Mouse (Mus musculus) MEL (cell line): ENCODE measurements around the gene 9230102O04Rik. TPM values are rescaled to one million over a fixed set of nuclear protein-coding genes. Genes with fewer than 3 reads are reported as not detected.

ENCODE experiments used
- DNase-seq: peaks from one replicate; pipeline ENCODE4 v3.0.0; 2011; ENCODE audit warnings: low read depth, low spot score
- H3K27ac ChIP-seq: 2 replicates; pipeline ENCODE4 v1.5.1; 2012; ENCODE audit warnings: low read depth, mild to moderate bottlenecking, control low read depth, low read length, moderate library complexity; ENCODE audit not compliant: control insufficient read depth
- H3K27me3 ChIP-seq, 2 experiments: fragments of 150-350 bp in 1 of 2; sonication (generic) in 1 of 2; 2 replicates each; pipeline ENCODE4 v1.6.1; 2012; ENCODE audit warnings: low read length in 2 of 2, mild to moderate bottlenecking in 2 of 2, improper control_type of control experiment in 1 of 2, moderate library complexity in 1 of 2; ENCODE audit not compliant: insufficient read depth in 2 of 2, control insufficient read depth in 1 of 2
- H3K36me3 ChIP-seq, 2 experiments: 2 replicates each; pipeline ENCODE4 v1.6.1; 2012 to 2014; ENCODE audit warnings: low read length in 2 of 2, improper control_type of control experiment in 1 of 2, inconsistent platforms in 1 of 2, mild to moderate bottlenecking in 1 of 2; ENCODE audit not compliant: insufficient read depth in 2 of 2, control insufficient read depth in 1 of 2
- H3K4me1 ChIP-seq, 2 experiments: fragments of 150-350 bp in 1 of 2; sonication (generic) in 1 of 2; 2 replicates each; pipeline ENCODE4 v1.6.1; 2012; ENCODE audit warnings: low read length in 2 of 2, improper control_type of control experiment in 1 of 2, mild to moderate bottlenecking in 1 of 2; ENCODE audit not compliant: insufficient read depth in 2 of 2, control insufficient read depth in 1 of 2
- H3K4me3 ChIP-seq, 2 experiments: fragments of 150-350 bp in 1 of 2; sonication (generic) in 1 of 2; 2 replicates each; pipeline ENCODE4 v1.5.1; 2012; ENCODE audit warnings: low read depth in 2 of 2, low read length in 2 of 2, mild to moderate bottlenecking in 2 of 2, moderate library complexity in 2 of 2, control low read depth in 1 of 2, improper control_type of control experiment in 1 of 2; ENCODE audit not compliant: control insufficient read depth in 1 of 2, insufficient read depth in 1 of 2
- H3K79me2 ChIP-seq: 2 replicates; pipeline ENCODE4 v1.6.1; 2012; ENCODE audit warnings: mild to moderate bottlenecking, low read length, moderate library complexity; ENCODE audit not compliant: control insufficient read depth, poor library complexity, insufficient read depth
- H3K9ac ChIP-seq: 2 replicates; pipeline ENCODE4 v1.6.1; 2012; ENCODE audit warnings: low read depth, mild to moderate bottlenecking, control low read depth, low read length, moderate library complexity; ENCODE audit not compliant: control insufficient read depth, poor library complexity, severe bottlenecking
- H3K9me3 ChIP-seq: fragments of 150-350 bp; sonication (generic); replicated peaks from 2 replicates; pipeline ENCODE4 v1.6.1; 2012; ENCODE audit warnings: mild to moderate bottlenecking, low read length, improper control_type of control experiment, moderate library complexity; ENCODE audit not compliant: insufficient read depth
- BHLHE40 ChIP-seq: IDR thresholded peaks from 2 replicates; pipeline ENCODE4 v1.6.1; 2012; ENCODE audit warnings: low read depth, mild to moderate bottlenecking, inconsistent platforms, low read length, improper control_type of control experiment, borderline replicate concordance
- CHD1 ChIP-seq: IDR thresholded peaks from 2 replicates; pipeline ENCODE4 v1.6.1; 2012; ENCODE audit warnings: low read depth, mild to moderate bottlenecking, inconsistent platforms, low read length, improper control_type of control experiment
- E2F4 ChIP-seq: IDR thresholded peaks from 2 replicates; pipeline ENCODE4 v1.6.1; 2011; ENCODE audit warnings: low read depth, low read length, improper control_type of control experiment, borderline replicate concordance
- ETS1 ChIP-seq: IDR thresholded peaks from 2 replicates; pipeline ENCODE4 v1.6.1; 2012; ENCODE audit warnings: low read depth, mild to moderate bottlenecking, inconsistent platforms, low read length, improper control_type of control experiment, moderate library complexity
- GABPA ChIP-seq: IDR thresholded peaks from 2 replicates; pipeline ENCODE4 v1.6.1; 2012; ENCODE audit warnings: low read depth, mild to moderate bottlenecking, inconsistent platforms, low read length, improper control_type of control experiment, moderate library complexity
- GATA1 ChIP-seq: IDR thresholded peaks from 2 replicates; pipeline ENCODE4 v1.6.1; 2011; ENCODE audit warnings: low read depth, low read length, improper control_type of control experiment
- HCFC1 ChIP-seq: IDR thresholded peaks from 2 replicates; pipeline ENCODE4 v1.6.1; 2012; ENCODE audit warnings: low read depth, mild to moderate bottlenecking, inconsistent platforms, low read length, improper control_type of control experiment, moderate library complexity
- JUND ChIP-seq: IDR thresholded peaks from 2 replicates; pipeline ENCODE4 v1.6.1; 2011; ENCODE audit warnings: low read depth, mild to moderate bottlenecking, improper control_type of control experiment, low read length
- MAFK ChIP-seq: IDR thresholded peaks from 2 replicates; pipeline ENCODE4 v1.6.1; 2011; ENCODE audit warnings: low read depth, mild to moderate bottlenecking, low read length, improper control_type of control experiment, borderline replicate concordance
- MAX ChIP-seq: IDR thresholded peaks from 2 replicates; pipeline ENCODE4 v1.6.1; 2011; ENCODE audit warnings: low read length, improper control_type of control experiment
- MEF2A ChIP-seq: IDR thresholded peaks from 2 replicates; pipeline ENCODE4 v1.6.1; 2014; ENCODE audit warnings: low read depth, mild to moderate bottlenecking, inconsistent platforms, low read length, improper control_type of control experiment; ENCODE audit not compliant: poor library complexity, insufficient replicate concordance, severe bottlenecking; ENCODE audit errors: extremely low read depth
- MXI1 ChIP-seq: IDR thresholded peaks from 2 replicates; pipeline ENCODE4 v1.6.1; 2011; ENCODE audit warnings: mild to moderate bottlenecking, low read depth, low read length, improper control_type of control experiment
- MYC ChIP-seq: IDR thresholded peaks from 2 replicates; pipeline ENCODE4 v1.6.1; 2011; ENCODE audit warnings: low read depth, mild to moderate bottlenecking, low read length, improper control_type of control experiment, moderate library complexity
- NELFE ChIP-seq: IDR thresholded peaks from 2 replicates; pipeline ENCODE4 v1.6.1; 2011; ENCODE audit warnings: low read depth, low read length, improper control_type of control experiment
- NRF1 ChIP-seq: IDR thresholded peaks from 2 replicates; pipeline ENCODE4 v1.6.1; 2014; ENCODE audit warnings: low read depth, mild to moderate bottlenecking, inconsistent platforms, low read length, improper control_type of control experiment, moderate library complexity; ENCODE audit not compliant: poor library complexity, insufficient read depth, severe bottlenecking
- POLR2A ChIP-seq, 2 experiments: IDR thresholded peaks; 2 replicates each; pipeline ENCODE4 v1.6.1; 2011 to 2012; ENCODE audit warnings: low read length in 2 of 2, mild to moderate bottlenecking in 2 of 2, control low read depth in 1 of 2, improper control_type of control experiment in 1 of 2, low read depth in 1 of 2, moderate library complexity in 1 of 2; ENCODE audit not compliant: control insufficient read depth in 1 of 2, insufficient read depth in 1 of 2, poor library complexity in 1 of 2
- POLR2AphosphoS2 ChIP-seq: IDR thresholded peaks from 2 replicates; pipeline ENCODE4 v1.6.1; 2011; ENCODE audit warnings: low read length, improper control_type of control experiment
- POLR2AphosphoS5 ChIP-seq: IDR thresholded peaks from 2 replicates; pipeline ENCODE4 v1.6.1; 2012; ENCODE audit warnings: low read depth, borderline replicate concordance, mild to moderate bottlenecking, inconsistent platforms, low read length, moderate library complexity, mixed read lengths
- RAD21 ChIP-seq: IDR thresholded peaks from 2 replicates; pipeline ENCODE4 v1.6.1; 2011; ENCODE audit warnings: mild to moderate bottlenecking, low read depth, low read length, improper control_type of control experiment
- RCOR1 ChIP-seq: IDR thresholded peaks from 2 replicates; pipeline ENCODE4 v1.6.1; 2012; ENCODE audit warnings: low read depth, mild to moderate bottlenecking, inconsistent platforms, low read length, improper control_type of control experiment
- SIN3A ChIP-seq: IDR thresholded peaks from 2 replicates; pipeline ENCODE4 v1.6.1; 2012; ENCODE audit warnings: low read length, improper control_type of control experiment, inconsistent platforms
- SMC3 ChIP-seq: IDR thresholded peaks from 2 replicates; pipeline ENCODE4 v1.6.1; 2011; ENCODE audit warnings: low read depth, low read length, improper control_type of control experiment
- TCF12 ChIP-seq: IDR thresholded peaks from 2 replicates; pipeline ENCODE4 v1.6.1; 2014; ENCODE audit warnings: low read depth, mild to moderate bottlenecking, inconsistent platforms, low read length, improper control_type of control experiment, moderate library complexity
- UBTF ChIP-seq: IDR thresholded peaks from 2 replicates; pipeline ENCODE4 v1.6.1; 2012; ENCODE audit warnings: low read depth, mild to moderate bottlenecking, inconsistent platforms, low read length, improper control_type of control experiment, moderate library complexity, borderline replicate concordance; ENCODE audit not compliant: insufficient read depth
- ZMIZ1 ChIP-seq: IDR thresholded peaks from 2 replicates; pipeline ENCODE4 v1.6.1; 2012; ENCODE audit warnings: low read depth, mild to moderate bottlenecking, inconsistent platforms, low read length, improper control_type of control experiment, moderate library complexity
- polyA plus RNA-seq, 2 experiments: library from polyadenylated mRNA; stranded (reverse) in 1 of 2; unstranded in 1 of 2; fragments of >175 nt in 1 of 2; fragments of >200 nt in 1 of 2; gene quantifications; 2 replicates each; pipeline versions ENCODE4 v1.2.1 to v1.2.4; 2012; ENCODE audit warnings: low replicate concordance in 2 of 2, low read depth in 1 of 2; ENCODE audit not compliant: insufficient read length in 2 of 2, insufficient read depth in 1 of 2, missing spikeins in 1 of 2
- total RNA-seq: library from RNA; depleted of rRNA; stranded (reverse); fragments of 300-350 nt; gene quantifications from 2 replicates; pipeline ENCODE4 v1.2.3, GENCODE M21; 2012

The 9230102O04Rik gene
- total and polyA plus RNA-seq, 3 experiments, result 0.50 to 2.4 TPM; not detected in 1

DNA sequence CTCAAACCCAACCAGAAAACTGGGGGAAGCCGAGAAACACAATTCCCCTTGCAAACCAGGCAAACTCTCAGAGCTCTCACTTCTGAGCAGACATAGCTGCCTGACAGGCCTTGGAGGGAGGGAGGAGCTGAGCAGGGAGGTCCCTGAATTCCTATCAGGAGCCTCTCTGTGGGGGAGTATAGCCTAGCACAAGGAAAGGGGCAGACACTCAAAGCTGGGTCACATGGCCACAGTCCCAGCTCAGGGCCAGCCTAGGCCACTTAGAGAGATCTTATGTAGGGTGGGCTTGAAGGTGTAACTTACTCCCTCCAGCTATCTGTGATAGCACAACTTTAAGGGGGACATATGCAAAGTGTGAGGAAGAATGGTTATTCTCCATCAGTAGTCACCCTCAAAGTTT lies 46.6 kb upstream of the 9230102O04Rik start:
- DNase-seq, result no peak
- Histone ChIP-seq H3K27ac (no peak overlapping the region), H3K27me3 (no peaks in the 10 kb centered on the region)
- no peak for TF ChIP-seq MAX
- TF ChIP-seq MXI1, result no peak
- no peak for TF ChIP-seq RAD21
- no peak for TF ChIP-seq RCOR1
- TF ChIP-seq E2F4, result no peak
- no peak for TF ChIP-seq TCF12
- TF ChIP-seq JUND, result no peak
- TF ChIP-seq CHD1, result no peak
- TF ChIP-seq POLR2A (IDR thresholded peaks at IDR 0.05; ENCODE audit: control insufficient read depth in 1 of 2, insufficient read depth in 1 of 2, low read depth in 1 of 2, low read length in 2 of 2, poor library complexity in 1 of 2), result no peak
- TF ChIP-seq NRF1, result no peak
- no peak for TF ChIP-seq BHLHE40
- TF ChIP-seq POLR2AphosphoS5, result no peak
- TF ChIP-seq MAFK, result no peak
- TF ChIP-seq GABPA, result no peak
- no peak for TF ChIP-seq MYC
- TF ChIP-seq GATA1, result no peak
- TF ChIP-seq SIN3A, result no peak
- no peak for TF ChIP-seq SMC3
- TF ChIP-seq, all 39 proteins: peak for 0
- Histone ChIP-seq H3K4me1 (no peaks in the 10 kb centered on the region), H3K9me3 (no peaks in the 10 kb centered on the region), H3K36me3 (no peaks in the 10 kb centered on the region), H3K79me2 (no peaks in the 10 kb centered on the region), H3K4me3 (no peak overlapping the region), H3K9ac (no peak overlapping the region)

DNA sequence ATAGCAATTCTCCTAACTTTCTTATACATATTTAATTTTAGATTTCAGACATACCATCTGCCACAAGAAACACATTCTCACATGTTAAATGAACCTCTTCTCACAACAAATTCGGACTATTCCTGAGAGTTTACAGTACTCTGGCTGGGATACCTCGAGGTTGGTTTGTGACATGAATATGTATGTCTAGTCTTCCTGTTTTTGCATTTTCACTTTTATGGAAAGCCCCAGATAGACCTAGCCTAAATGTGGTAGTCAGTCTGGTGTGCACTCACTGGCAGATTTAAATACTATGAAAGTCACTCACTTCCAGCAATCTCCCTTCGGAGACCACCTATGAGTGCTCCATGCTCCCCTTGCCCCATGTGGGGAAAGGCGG lies 37.6 kb upstream of the 9230102O04Rik start:
- Histone ChIP-seq H3K79me2 (no peaks in the 10 kb centered on the region), H3K36me3 (no peaks in the 10 kb centered on the region; a peak in 2 of 4 replicates), H3K27me3 (no peaks in the 10 kb centered on the region), H3K27ac (no peak overlapping the region), H3K4me3 (no peak overlapping the region), H3K4me1 (no peaks in the 10 kb centered on the region), H3K9ac (no peak overlapping the region), H3K9me3 (no peaks in the 10 kb centered on the region)
- TF ChIP-seq HCFC1 (no peak), CHD1 (no peak), BHLHE40 (no peak), MXI1 (no peak), POLR2AphosphoS5 (no peak), JUND (no peak), GATA1 (no peak), POLR2AphosphoS2 (no peak), ZMIZ1 (no peak), MEF2A (no peak), NELFE (no peak), ETS1 (no peak), POLR2A (IDR thresholded peaks at IDR 0.05; ENCODE audit: control insufficient read depth in 1 of 2, insufficient read depth in 1 of 2, low read depth in 1 of 2, low read length in 2 of 2, poor library complexity in 1 of 2) (no peak), UBTF (no peak), MAX (no peak)
- DNase-seq, result no peak
